Comparison of ENCODE assay signal across 11 mouse cellular contexts in genomic region chr2:132848361-132848760, GRCm38 (mm10). TPM values are rescaled to one million over a fixed set of nuclear protein-coding genes. Genes with fewer than 3 reads are reported as not detected.
DNase-seq lines count a peak whose midpoint lies in the region; ATAC-seq and TF ChIP-seq lines count a peak whose summit lies in the region.
"Had no signal": no experiment of that assay in that cellular context is flagged by ENCODE, and none has a peak within 500 bp of the region (broad histone marks: within the 10 kb centered on the region; RNA-seq: fewer than 3 reads in every experiment).

No protein-coding gene starts in this region.

- ATAC-seq in heart, embryonic 11.5 days (replicated peaks; ENCODE audit: insufficient number of reproducible peaks, low FRiP score, low TSS enrichment), result no peak
- ATAC-seq in stomach, embryonic 14.5 days (ENCODE audit: insufficient number of reproducible peaks, insufficient read depth, low FRiP score, low read depth), result no peak
- no peak for ATAC-seq in stomach, postnatal 0 days (ENCODE audit: low FRiP score, low TSS enrichment)
- ATAC-seq in limb, embryonic 14.5 days (ENCODE audit: low FRiP score, low read depth), result no peak
- no peak for ATAC-seq in stomach, embryonic 15.5 days (ENCODE audit: insufficient read depth, low FRiP score, low read depth)

- no peak for TF ChIP-seq POLR2A in limb, embryonic 14.5 days (IDR thresholded peaks at IDR 0.05; ENCODE audit: borderline replicate concordance, extremely low read depth, insufficient read depth, insufficient read length)

- no peak overlapping the region for H3K9ac ChIP-seq in heart, embryonic 11.5 days (ENCODE audit: low read depth, low read length)
- H3K9ac ChIP-seq in stomach, embryonic 14.5 days (replicated peaks; ENCODE audit: low read depth, low read length), result no peak overlapping the region
- H3K9ac ChIP-seq in stomach, postnatal 0 days (ENCODE audit: low read length), result no peak overlapping the region
- no peak overlapping the region for H3K9ac ChIP-seq in limb, embryonic 14.5 days (ENCODE audit: low read depth, low read length, severe bottlenecking)
- H3K9ac ChIP-seq in stomach, embryonic 15.5 days, result no peak overlapping the region

- H3K36me3 ChIP-seq in heart, embryonic 11.5 days (ENCODE audit: control insufficient read depth, insufficient read depth, low read length), result no peaks in the 10 kb centered on the region
- H3K36me3 ChIP-seq in stomach, embryonic 14.5 days (ENCODE audit: control insufficient read depth, insufficient read depth, low read length), result peaks cover 12% of the 10 kb centered on the region; the same call in 1 of the 2 replicates
- peaks cover 2% of the 10 kb centered on the region; the same call in 1 of the 2 replicates for H3K36me3 ChIP-seq in stomach, postnatal 0 days (ENCODE audit: control insufficient read depth, insufficient read depth, low read length)
- peaks cover 17% of the 10 kb centered on the region; the same call in 1 of the 2 replicates for H3K36me3 ChIP-seq in limb, embryonic 14.5 days (ENCODE audit: control insufficient read depth, insufficient read depth, low read length)
- no peaks in the 10 kb centered on the region for H3K36me3 ChIP-seq in stomach, embryonic 15.5 days

- H3K4me1 ChIP-seq in heart, embryonic 11.5 days (ENCODE audit: control insufficient read depth, insufficient read depth, low read length), result peaks cover 12% of the 10 kb centered on the region
- peaks cover 8% of the 10 kb centered on the region; the same call in 1 of the 2 replicates for H3K4me1 ChIP-seq in stomach, embryonic 14.5 days (ENCODE audit: control insufficient read depth, insufficient read depth, low read length)
- H3K4me1 ChIP-seq in stomach, postnatal 0 days (replicated peaks; ENCODE audit: control insufficient read depth, insufficient read depth), result peaks cover 7% of the 10 kb centered on the region; the same call in 1 of the 2 replicates
- H3K4me1 ChIP-seq in limb, embryonic 14.5 days (ENCODE audit: control insufficient read depth, insufficient read depth, low read length), result peaks cover 7% of the 10 kb centered on the region
- peaks cover 11% of the 10 kb centered on the region for H3K4me1 ChIP-seq in stomach, embryonic 15.5 days

- TF ChIP-seq EP300 in stomach, postnatal 0 days (optimal IDR thresholded peaks at IDR 0.05), result no peak

- TF ChIP-seq CTCF in stomach, postnatal 0 days (IDR thresholded peaks at IDR 0.05; ENCODE audit: low read depth), result no peak

- H3K4me2 ChIP-seq in heart, embryonic 11.5 days, result peak overlapping the region; percentile 90; the same call in 1 of the 2 replicates
- peak overlapping the region; percentile 73; the same call in 1 of the 2 replicates for H3K4me2 ChIP-seq in stomach, embryonic 14.5 days (replicated peaks; ENCODE audit: low read depth, low read length)
- no peak overlapping the region; the same call in 1 of the 2 replicates for H3K4me2 ChIP-seq in stomach, postnatal 0 days (replicated peaks; ENCODE audit: low read depth)
- peak overlapping the region; percentile 76; the same call in 1 of the 2 replicates for H3K4me2 ChIP-seq in limb, embryonic 14.5 days (replicated peaks; ENCODE audit: low read depth, low read length, severe bottlenecking)
- H3K4me2 ChIP-seq in stomach, embryonic 15.5 days, result peak overlapping the region; percentile 73

- H3K4me3 ChIP-seq in heart, embryonic 11.5 days (ENCODE audit: low read depth, low read length), result no peak overlapping the region
- H3K4me3 ChIP-seq in stomach, embryonic 14.5 days (ENCODE audit: low read depth, low read length), result no peak overlapping the region
- no peak overlapping the region for H3K4me3 ChIP-seq in stomach, postnatal 0 days (ENCODE audit: low read depth, low read length)
- H3K4me3 ChIP-seq in limb, embryonic 14.5 days (replicated peaks; ENCODE audit: low read length), result no peak overlapping the region; the same call in 1 of the 2 replicates
- H3K4me3 ChIP-seq in stomach, embryonic 15.5 days (replicated peaks), result peak overlapping the region; percentile 98; the same call in 1 of the 2 replicates

- no peak overlapping the region for H3K27ac ChIP-seq in heart, embryonic 11.5 days (ENCODE audit: low read depth, low read length)
- H3K27ac ChIP-seq in stomach, embryonic 14.5 days (ENCODE audit: low read length), result no peak overlapping the region
- no peak overlapping the region for H3K27ac ChIP-seq in stomach, postnatal 0 days (replicated peaks)
- H3K27ac ChIP-seq in limb, embryonic 14.5 days (replicated peaks; ENCODE audit: low read depth, low read length), result no peak overlapping the region
- no peak overlapping the region for H3K27ac ChIP-seq in stomach, embryonic 15.5 days
- H3K27ac ChIP-seq: heart, embryonic 15.5 days had no signal

- DNase-seq in heart, postnatal 25 days (ENCODE audit: low spot score), result no peak
- DNase-seq in stomach, postnatal 0 days (ENCODE audit: low spot score), result no peak
- no peak for DNase-seq in limb, embryonic 14.5 days (ENCODE audit: low spot score)
- no peak for DNase-seq in heart, postnatal 4 days
- no peak for DNase-seq in embryo, embryonic 10 days (ENCODE audit: low spot score)
- DNase-seq: layer of hippocampus, adult 9-11 months; lung, postnatal 36 days had no signal

- intact Hi-C loops in heart, postnatal 25 days (cut with DNase I), result no loop called here

- WGBS in heart, embryonic 11.5 days (ENCODE audit: insufficient replicate concordance), result 92% methylated on average over 4 of the region's 4 CpGs
- 91% methylated on average over 4 of the region's 4 CpGs for WGBS in stomach, embryonic 14.5 days
- 85% methylated on average over 4 of the region's 4 CpGs for WGBS in stomach, postnatal 0 days
- 90% methylated on average over 4 of the region's 4 CpGs for WGBS in limb, embryonic 14.5 days
- WGBS in stomach, embryonic 15.5 days, result 85% methylated on average over 4 of the region's 4 CpGs

- no peaks in the 10 kb centered on the region for H3K27me3 ChIP-seq in heart, embryonic 11.5 days (ENCODE audit: control insufficient read depth, insufficient read depth, low read length)
- H3K27me3 ChIP-seq in stomach, embryonic 14.5 days (ENCODE audit: control insufficient read depth, insufficient read depth, low read length), result no peaks in the 10 kb centered on the region
- H3K27me3 ChIP-seq in stomach, postnatal 0 days (ENCODE audit: control insufficient read depth, insufficient read depth, low read length), result no peaks in the 10 kb centered on the region
- no peaks in the 10 kb centered on the region for H3K27me3 ChIP-seq in limb, embryonic 14.5 days (ENCODE audit: control insufficient read depth, insufficient read depth, low read length)
- no peaks in the 10 kb centered on the region for H3K27me3 ChIP-seq in stomach, embryonic 15.5 days (replicated peaks)
- H3K27me3 ChIP-seq: heart, embryonic 15.5 days had no signal

- H3K9me3 ChIP-seq in heart, embryonic 11.5 days (replicated peaks; ENCODE audit: control insufficient read depth, low read length), result no peaks in the 10 kb centered on the region
- no peaks in the 10 kb centered on the region for H3K9me3 ChIP-seq in stomach, embryonic 14.5 days (ENCODE audit: control insufficient read depth, low read depth, low read length)
- H3K9me3 ChIP-seq in stomach, postnatal 0 days (ENCODE audit: control insufficient read depth, low read length), result no peaks in the 10 kb centered on the region
- H3K9me3 ChIP-seq in limb, embryonic 14.5 days (ENCODE audit: control insufficient read depth, low read length), result no peaks in the 10 kb centered on the region
- no peaks in the 10 kb centered on the region for H3K9me3 ChIP-seq in stomach, embryonic 15.5 days
- H3K9me3 ChIP-seq: heart, embryonic 15.5 days had no signal

RNA-seq across cellular contexts. Expression of gene Crls1, which starts 1.9 kb away (rescaled TPM):
- polyA plus RNA-seq in heart, embryonic 11.5 days (2014; fragmentation: Nextera tagmentation; extraction: Ambion mirVana), result 18.1 and 18.7 TPM in 2 replicates
- 10 to 100 TPM; 18.7 to 19.5 TPM for total RNA-seq in heart, postnatal 25 days (2021)
- 14.0 and 15.9 TPM in 2 replicates for polyA plus RNA-seq in stomach, embryonic 14.5 days (2014; fragmentation: Nextera tagmentation; extraction: Ambion mirVana)
- 24.3 and 27.8 TPM in 2 replicates for polyA plus RNA-seq in stomach, postnatal 0 days (2015; fragmentation: Nextera tagmentation; extraction: Ambion mirVana)
- 33.5 and 40.0 TPM in 2 replicates for polyA plus RNA-seq in limb, embryonic 14.5 days (2012; rRNA removed)
- 33.9 and 35.5 TPM in 2 replicates for polyA plus RNA-seq in limb, embryonic 14.5 days (2014; fragmentation: Nextera tagmentation; extraction: Ambion mirVana)
- polyA plus RNA-seq in stomach, embryonic 15.5 days (2015; fragmentation: Nextera tagmentation; extraction: Ambion mirVana), result 30.8 and 35.9 TPM in 2 replicates
- total RNA-seq in heart, postnatal 4 days (2021), result 10 to 100 TPM; 18.8 to 20.9 TPM

RNA-seq across cellular contexts. Expression of gene Lrrn4, which starts 32.3 kb away (rescaled TPM):
- 17.9 and 22.5 TPM in 2 replicates for polyA plus RNA-seq in heart, embryonic 11.5 days (2014; fragmentation: Nextera tagmentation; extraction: Ambion mirVana)
- total RNA-seq in heart, postnatal 25 days (2021), result 1 to 10 TPM; 5.5 to 8.2 TPM
- 9.3 and 11.3 TPM in 2 replicates for polyA plus RNA-seq in stomach, embryonic 14.5 days (2014; fragmentation: Nextera tagmentation; extraction: Ambion mirVana)
- 5.9 and 8.5 TPM in 2 replicates for polyA plus RNA-seq in stomach, postnatal 0 days (2015; fragmentation: Nextera tagmentation; extraction: Ambion mirVana)
- 0.31 and 0.36 TPM in 2 replicates for polyA plus RNA-seq in limb, embryonic 14.5 days (2012; rRNA removed)
- polyA plus RNA-seq in limb, embryonic 14.5 days (2014; fragmentation: Nextera tagmentation; extraction: Ambion mirVana), result 0.32 and 0.51 TPM in 2 replicates
- polyA plus RNA-seq in stomach, embryonic 15.5 days (2015; fragmentation: Nextera tagmentation; extraction: Ambion mirVana), result 12.5 and 13.7 TPM in 2 replicates
- 10 to 100 TPM; 10.6 to 12.3 TPM for total RNA-seq in heart, postnatal 4 days (2021)

RNA-seq across cellular contexts. Expression of gene Mcm8, which starts 32.4 kb away (rescaled TPM):
- 13.9 and 14.7 TPM in 2 replicates for polyA plus RNA-seq in heart, embryonic 11.5 days (2014; fragmentation: Nextera tagmentation; extraction: Ambion mirVana)
- 1 to 10 TPM; 1.9 TPM for total RNA-seq in heart, postnatal 25 days (2021)
- polyA plus RNA-seq in stomach, embryonic 14.5 days (2014; fragmentation: Nextera tagmentation; extraction: Ambion mirVana), result 13.7 and 17.2 TPM in 2 replicates
- polyA plus RNA-seq in stomach, postnatal 0 days (2015; fragmentation: Nextera tagmentation; extraction: Ambion mirVana), result 3.5 and 3.6 TPM in 2 replicates
- polyA plus RNA-seq in limb, embryonic 14.5 days (2012; rRNA removed), result 8.7 and 9.6 TPM in 2 replicates
- polyA plus RNA-seq in limb, embryonic 14.5 days (2014; fragmentation: Nextera tagmentation; extraction: Ambion mirVana), result 9.1 and 13.8 TPM in 2 replicates
- 10.4 and 12.2 TPM in 2 replicates for polyA plus RNA-seq in stomach, embryonic 15.5 days (2015; fragmentation: Nextera tagmentation; extraction: Ambion mirVana)
- 1 to 10 TPM; 5.9 to 6.3 TPM for total RNA-seq in heart, postnatal 4 days (2021)

RNA-seq across cellular contexts. Expression of gene Trmt6, which starts 32.5 kb away (rescaled TPM):
- polyA plus RNA-seq in heart, embryonic 11.5 days (2014; fragmentation: Nextera tagmentation; extraction: Ambion mirVana), result 24.4 and 26.5 TPM in 2 replicates
- 1 to 10 TPM; 5.5 to 6.4 TPM for total RNA-seq in heart, postnatal 25 days (2021)
- polyA plus RNA-seq in stomach, embryonic 14.5 days (2014; fragmentation: Nextera tagmentation; extraction: Ambion mirVana), result 29.6 and 33.4 TPM in 2 replicates
- polyA plus RNA-seq in stomach, postnatal 0 days (2015; fragmentation: Nextera tagmentation; extraction: Ambion mirVana), result 26.8 and 37.5 TPM in 2 replicates
- polyA plus RNA-seq in limb, embryonic 14.5 days (2012; rRNA removed), result 17.3 and 22.1 TPM in 2 replicates
- 27.7 and 29.1 TPM in 2 replicates for polyA plus RNA-seq in limb, embryonic 14.5 days (2014; fragmentation: Nextera tagmentation; extraction: Ambion mirVana)
- 27.2 and 29.8 TPM in 2 replicates for polyA plus RNA-seq in stomach, embryonic 15.5 days (2015; fragmentation: Nextera tagmentation; extraction: Ambion mirVana)
- 10 to 100 TPM; 14.7 to 15.7 TPM for total RNA-seq in heart, postnatal 4 days (2021)
